Mouse (Mus musculus) v-Abl transformed pro-B cells (cell line): ENCODE data around the gene Hnrnpa2b1.
"Not testable (repeated sequence)": the region's sequence is repeated elsewhere in the genome, so short reads cannot be mapped to it uniquely, and the experiment has no call there.

Experiments
- in situ Hi-C, 2 experiments: fragments of 400-800 bp; cut with MboI; formaldehyde crosslinking; loops; one replicate each; pipeline ENCODE4 v1.15.1; 2025; ENCODE audit not compliant: unreplicated experiment in 2 of 2

Gene Hnrnpa2b1

DNA sequence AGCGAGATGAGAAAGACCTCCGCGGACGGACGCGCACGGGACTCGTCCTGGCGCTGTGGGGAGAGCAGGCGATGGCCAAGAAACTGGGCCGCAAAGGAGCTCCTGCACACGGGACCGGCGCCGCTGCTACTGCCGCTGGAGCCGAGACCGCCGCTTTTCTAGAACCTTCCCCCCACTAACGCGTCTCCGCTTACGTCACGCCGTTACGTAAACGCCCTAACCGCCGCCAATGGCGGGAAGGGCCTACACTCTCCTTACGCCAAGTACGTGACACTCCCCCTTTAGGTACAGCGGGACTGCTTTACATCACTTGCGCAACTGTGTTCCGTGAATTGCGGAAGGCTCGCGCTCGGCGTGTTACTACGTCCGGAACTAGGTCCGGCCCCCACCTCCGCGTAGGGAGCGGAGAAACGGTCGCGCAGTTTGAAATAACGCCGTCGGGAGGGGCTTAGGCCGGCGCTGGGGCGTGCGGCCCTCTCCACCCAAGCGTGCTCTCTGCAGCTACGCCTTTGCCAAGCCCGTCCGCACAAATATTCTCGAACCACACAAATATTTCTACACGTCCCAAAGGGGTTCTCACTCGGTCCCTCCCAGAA lies at the start of gene Hnrnpa2b1:
TSS of gene Hnrnpa2b1 (minus strand) at position 180 of the 596 bp plus-strand sequence.
- in situ Hi-C loops, result loop anchor here (5.0 to 25.0 kb wide), 9 partner anchors 295 to 1342 kb away; partner anchors contain the start of genes Hibadh (in 2 of the 2) and Skap2 (in 2 of the 2)

DNA sequence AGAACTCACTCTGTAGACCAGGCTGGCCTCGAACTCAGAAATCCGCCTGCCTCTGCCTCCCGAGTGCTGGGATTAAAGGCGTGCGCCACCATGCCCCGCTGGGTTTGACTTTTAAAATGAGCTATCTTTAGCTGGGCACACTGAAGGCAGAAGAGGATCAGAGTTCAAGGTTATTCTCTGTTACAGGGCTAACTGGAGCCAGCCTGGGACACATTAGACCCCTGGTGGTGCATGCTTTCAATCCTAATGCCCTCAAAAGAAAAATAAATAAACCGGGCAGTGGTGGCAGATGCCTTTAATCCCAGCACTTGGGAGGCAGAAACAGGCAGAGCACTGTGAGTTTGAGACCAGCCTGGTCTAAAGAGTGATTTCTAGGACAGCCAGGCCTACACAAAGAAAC lies 45.2 kb upstream of the Hnrnpa2b1 start:
- in situ Hi-C loops, result no loop called here

DNA sequence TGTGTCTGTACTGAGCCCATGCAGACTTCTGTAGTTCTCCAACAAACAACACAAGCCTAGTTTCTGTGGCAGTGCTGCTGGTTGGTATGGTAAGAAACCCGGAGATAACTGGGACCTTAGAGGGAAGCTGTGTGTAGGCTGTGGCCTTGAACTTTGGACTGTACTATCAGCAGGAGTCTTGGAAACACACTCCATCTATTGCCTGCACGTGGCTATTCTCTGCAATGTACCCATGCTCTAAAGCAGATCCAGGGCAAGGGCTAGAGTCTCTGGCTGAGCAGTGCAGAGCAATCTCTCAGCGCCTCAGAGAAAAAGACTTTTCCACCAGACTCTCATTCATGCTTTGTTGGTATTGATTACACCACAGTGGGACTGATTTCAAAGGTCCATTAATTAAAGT lies 44.1 kb upstream of the Hnrnpa2b1 start:
- in situ Hi-C loops, result no loop called here

DNA sequence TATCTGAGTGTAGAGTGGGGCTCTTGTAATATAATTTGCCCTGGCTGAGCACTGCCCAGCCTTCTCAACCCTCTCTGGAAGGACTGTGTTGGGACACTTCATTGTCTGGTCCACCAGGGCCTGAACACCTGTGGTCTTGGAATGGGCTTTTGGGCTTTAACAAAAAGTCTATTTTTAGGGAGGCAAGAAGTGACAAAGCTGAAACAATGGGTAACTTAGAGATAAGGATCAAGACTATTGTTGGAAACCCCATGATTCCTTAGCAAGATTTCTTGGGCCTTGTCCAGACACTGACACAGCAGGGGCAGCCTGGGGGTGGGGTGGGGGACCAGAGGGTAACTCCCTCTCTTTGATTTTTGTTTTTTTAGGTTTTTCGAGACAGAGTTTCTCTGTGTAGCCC lies 41.3 kb upstream of the Hnrnpa2b1 start:
- in situ Hi-C loops, result no loop called here

DNA sequence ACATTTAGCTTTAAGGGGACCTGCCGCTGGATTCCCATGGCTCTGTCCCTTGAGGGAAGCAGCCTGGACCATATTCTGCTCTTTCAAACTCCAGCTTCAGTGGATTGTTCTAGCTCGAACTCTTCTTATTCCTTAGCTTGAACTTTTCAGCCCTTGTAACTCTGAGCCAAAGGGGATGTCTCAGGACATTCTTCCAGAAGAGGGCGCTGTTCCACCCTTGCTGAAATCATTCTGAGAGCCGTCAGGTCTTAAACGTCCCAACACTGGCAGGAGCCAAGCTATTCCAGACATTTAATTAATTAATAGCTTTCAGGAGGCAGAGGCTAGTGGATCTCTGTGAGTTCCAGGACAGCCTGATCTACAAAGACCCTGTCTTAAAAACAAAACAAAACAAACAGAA lies 40.4 kb upstream of the Hnrnpa2b1 start:
- in situ Hi-C loops, result no loop called here

DNA sequence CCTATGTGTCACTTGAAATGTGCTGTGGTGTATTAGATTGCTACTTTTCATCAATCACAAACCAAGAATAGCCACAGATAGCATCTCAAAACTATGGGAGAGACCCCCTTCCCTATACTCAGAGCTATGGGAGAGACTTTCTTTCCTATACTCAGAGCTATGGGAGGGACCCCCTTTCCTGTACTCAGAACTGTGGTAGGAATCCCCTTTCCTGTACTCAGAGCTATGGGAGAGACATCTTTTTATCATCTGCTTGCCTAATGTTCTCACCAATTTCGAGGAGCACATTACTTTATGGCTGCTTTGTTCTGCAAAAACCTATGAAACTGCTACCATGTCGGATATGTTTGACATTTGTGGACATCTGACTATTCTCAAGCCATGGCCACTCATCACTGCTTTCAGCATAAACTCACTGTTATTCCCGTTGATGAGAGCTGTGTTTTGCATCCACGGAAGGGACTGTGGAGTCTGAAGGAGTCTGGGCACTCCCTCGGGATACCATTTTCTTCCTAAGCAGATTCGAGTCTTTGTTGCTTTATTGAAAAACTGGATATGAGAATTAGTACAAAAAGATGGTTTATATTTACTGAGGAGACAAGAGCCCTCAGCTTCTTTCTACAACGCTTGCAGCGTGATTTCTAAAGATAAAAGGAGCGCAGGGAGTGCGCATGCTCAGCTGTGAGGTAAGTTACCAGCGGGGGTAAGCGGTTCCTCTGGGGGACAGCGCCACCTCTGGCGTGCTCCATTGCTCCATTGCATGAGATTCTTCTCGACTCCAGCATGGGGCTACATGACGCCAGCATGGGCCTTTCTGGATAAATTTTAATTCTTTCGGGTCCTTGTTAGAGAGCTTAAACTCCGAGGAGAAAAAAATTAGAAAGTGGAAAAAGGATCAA lies 39.3 kb upstream of the Hnrnpa2b1 start:
- in situ Hi-C loops, result no loop called here

DNA sequence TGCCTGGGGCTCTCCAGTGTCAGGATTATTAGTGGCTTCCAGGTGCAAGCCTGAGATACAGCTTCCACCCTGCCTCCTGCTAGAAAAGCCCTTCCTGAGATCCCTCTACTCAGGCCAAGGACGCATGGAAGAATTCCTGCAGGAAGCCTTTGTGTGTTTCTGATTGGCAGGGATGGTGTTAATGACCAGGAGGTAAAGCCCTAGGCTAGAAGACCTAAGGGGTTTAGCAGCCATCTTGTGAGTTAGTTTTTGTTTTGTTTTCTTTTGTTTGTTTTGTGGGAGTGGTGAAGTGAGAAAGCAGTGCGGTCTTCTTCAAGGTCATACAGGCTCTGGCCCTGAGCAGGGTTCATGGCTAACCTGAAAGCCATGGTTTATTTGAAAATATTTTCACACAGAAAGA lies 37.9 kb upstream of the Hnrnpa2b1 start:
- in situ Hi-C loops, result no loop called here

DNA sequence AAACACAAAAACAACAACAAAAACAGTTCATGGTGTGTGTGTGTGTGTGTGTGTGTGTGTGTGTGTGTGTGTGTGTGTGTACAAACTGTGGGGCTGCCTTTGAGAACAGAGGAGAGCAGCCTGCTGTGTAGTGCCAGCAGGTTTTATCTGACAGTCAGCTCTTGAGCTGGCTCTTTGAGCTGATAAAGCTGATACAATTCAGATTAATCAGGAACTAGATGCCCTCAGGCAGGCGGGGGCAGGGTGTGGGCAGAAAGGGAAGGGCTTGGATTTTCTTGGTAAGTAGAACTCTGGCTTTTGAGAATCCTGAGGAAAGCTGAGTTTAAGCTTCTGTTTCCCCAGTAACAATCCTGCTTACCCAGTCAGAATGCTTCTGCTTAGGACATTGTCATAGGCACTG lies 36.0 kb upstream of the Hnrnpa2b1 start:
- in situ Hi-C loops, result no loop called here

DNA sequence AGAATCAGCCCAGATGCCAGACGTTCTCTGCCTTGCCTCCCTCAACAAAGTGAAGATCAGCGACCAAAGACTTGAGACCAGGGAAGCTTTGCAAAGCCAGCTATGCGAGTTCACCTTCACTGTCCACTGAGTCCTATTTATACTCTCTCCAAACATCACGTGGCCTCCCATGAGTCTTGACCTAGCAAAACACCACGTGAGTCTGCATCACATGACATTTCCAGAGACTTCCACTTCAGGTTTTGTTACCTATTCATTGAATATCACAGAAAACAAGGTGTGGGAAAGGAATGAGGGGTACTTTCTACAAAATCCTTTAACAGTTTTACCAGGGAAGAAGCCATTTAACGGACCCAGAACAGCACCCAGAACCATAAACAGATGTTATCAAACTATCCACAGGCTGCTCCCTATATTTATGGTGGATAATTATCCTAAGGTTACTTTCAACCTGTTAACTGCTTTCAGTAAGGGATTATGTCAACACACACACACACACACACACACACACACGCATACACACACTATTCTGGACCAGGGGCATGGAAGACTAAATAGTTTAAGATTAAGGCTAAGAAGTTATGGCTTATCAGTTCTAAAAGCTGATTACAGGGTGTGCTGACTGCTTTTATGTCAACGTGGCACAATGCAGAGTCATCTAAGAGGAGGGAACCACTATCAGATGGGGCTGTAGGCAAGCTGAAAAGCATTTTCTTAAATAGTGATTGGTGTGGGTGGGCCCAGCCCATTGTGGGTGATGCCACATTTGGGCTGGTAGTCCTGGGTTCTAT lies 27.8 kb upstream of the Hnrnpa2b1 start:
- in situ Hi-C loops, result no loop called here

DNA sequence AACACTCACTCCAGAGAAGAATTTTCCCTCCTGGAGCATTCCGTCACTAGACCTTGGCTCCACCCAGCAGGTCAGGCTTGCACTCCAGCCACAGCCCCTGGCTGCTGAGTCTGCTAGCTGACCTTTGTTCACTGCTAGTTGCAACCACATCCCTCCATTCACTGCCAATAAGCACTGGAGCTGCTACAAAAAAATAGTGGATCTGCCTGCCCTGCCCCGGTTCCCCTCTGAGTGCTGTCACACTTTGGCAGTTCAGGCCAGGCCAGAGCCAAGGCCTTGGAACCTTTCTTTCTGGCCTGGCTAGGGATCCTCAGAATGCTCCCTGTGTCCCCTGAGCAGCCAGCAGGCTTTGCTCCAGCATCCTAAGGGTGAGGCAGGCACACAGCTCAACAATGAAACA lies 20.1 kb upstream of the Hnrnpa2b1 start:
- in situ Hi-C loops, result no loop called here

DNA sequence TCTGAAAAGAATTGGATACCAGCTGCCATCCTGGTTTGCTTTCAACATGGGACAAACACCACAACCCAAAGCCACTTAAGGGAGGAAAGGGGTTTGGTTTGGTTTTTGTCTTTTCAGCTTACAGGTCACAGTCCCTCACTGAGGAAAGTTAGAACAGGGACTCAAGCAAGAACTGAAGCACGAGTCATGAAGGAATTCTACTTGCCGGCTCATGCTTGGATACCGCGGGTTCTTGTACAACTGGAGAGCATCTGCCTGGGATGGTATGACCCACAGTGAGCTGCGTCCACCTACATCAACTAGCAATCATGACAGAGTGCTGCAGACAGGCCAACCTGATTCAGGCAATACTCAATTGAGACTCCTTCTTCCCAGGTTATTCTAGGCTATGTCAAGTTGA lies 17.0 kb upstream of the Hnrnpa2b1 start:
- in situ Hi-C loops, result no loop called here

DNA sequence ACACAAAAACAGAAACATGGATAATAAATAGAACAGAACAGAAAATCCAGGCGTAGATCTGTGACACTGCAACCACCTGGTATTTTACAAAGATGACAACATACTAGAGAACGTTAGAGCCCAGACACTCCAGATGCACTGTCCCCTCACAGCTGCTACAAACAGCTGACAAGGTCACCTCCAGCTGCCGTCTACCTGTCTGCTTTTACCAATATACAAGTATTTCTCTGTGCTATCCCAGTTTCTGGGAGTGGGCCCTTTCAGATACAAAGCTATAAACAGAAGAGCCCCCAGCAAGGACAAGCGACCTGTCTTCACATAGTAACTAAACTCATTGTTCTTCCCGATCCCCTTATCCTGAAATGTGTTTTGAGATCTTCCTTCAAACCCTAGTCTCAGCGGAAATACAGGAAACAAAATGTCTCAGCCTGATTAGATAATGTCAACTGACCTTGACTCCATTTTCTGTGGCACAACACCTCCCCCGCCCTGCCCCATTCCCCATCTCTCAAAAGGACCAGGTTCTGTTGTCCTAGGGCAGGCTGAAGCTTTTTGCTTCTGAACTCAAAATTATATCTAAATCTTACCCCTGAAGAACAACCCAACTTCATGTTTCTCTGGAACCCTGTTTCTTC lies 16.5 kb upstream of the Hnrnpa2b1 start:
- in situ Hi-C loops, result no loop called here

DNA sequence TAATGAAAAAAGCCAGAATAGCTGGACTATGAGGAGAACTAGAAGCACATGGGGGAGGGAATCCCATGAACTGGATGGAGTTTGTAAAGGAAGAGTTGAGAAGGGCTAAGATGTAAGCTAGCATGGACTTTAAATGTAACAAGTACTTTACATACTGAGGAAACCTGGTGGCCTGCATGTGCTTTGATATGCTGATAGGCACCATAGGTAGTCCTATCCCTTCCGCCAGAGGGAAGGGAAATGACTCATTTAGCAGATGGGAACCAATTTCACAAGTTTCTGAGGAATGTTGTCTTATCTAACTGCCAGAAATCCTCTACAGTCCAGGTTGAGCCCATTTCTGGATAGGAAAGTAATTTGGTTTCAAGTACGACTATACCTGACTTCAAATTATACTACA lies 16.0 kb upstream of the Hnrnpa2b1 start:
- in situ Hi-C loops, result no loop called here

DNA sequence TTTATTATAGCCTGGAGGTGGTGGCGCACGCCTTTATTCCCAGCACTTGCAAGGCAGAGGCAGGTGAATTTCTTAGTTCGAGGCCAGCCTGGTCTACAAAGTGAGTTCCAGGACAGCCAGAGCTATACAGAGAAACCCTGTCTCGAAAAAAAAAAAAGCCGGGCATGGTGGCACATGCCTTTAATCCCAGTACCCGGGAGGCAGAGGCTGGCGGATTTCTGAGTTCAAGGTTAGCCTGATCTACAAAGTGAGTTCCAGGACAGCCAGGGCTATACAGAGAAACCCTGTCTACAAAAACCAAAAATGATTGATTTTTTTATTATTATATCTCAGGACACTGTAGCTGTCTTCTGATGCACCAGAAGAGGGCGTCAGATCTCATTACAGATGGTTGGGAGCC lies 14.9 kb upstream of the Hnrnpa2b1 start:
- in situ Hi-C loops, result not testable (repeated sequence)

DNA sequence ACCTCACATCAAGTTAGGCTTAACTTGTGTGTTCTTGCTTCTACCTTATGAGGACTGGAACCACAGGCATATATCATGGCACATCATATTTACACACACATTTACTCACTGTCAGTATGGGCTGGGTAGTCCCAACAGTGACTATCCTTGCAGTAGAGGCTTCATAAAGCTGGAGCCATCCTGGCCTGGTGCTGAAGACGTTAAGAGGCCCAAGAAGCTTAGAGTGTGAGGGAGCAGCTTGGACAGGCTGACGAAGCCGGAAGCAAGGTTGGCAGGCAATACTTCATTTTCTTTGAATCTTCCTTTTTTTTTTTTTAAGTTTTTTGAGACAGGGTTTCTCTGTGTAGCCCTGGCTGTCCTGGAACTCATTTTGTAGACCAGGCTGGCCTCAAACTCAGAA lies 14.2 kb upstream of the Hnrnpa2b1 start:
- in situ Hi-C loops, result no loop called here

DNA sequence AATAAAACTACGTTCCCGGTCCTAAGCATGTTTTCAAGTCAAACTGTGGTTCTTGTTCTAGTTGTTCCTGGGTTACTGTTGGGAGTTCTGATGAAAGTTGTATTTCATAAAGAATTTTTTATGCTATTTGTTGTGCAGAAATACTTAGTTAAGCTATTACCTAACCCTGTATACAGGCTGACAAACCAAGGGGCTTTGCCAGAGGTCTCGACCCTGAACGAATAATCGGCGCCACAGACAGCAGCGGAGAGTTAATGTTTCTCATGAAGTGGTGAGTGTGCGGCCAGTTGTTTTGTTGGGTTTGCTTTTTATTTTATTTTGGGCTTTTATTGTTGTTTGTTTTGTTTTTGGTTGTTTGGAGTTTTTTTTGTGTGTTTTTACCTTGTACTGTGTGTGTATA lies 11.9 kb upstream of the Hnrnpa2b1 start:
- in situ Hi-C loops, result no loop called here

DNA sequence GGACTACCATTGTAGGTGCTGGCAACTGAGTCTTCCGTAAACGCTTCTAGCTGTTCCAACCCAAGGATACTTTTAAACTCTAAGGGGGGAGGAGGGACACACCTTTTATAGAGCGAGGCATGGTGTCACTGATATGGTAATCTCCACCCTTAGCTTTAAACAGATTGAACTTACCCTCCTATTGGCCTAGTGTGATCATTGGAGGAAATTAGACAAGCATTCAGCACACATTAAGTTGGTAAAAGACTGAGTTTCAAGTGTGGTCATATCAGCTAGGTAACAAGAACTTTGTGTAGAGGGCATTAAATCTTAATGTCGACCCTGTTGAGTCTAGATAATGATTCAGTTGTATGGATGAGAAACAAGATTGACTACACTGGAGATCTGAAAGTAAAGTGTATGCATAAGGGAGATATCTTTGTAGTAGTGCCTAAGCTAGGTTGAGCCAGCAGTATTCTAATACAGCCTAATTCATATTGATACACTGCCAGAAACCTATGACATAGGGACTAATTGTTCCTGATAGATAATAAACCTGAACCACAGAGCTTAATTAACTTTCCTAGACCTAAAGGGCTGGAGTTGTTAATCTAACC lies 9.5 kb upstream of the Hnrnpa2b1 start:
- in situ Hi-C loops, result loop anchor here in 1 of 2 experiments (10.0 kb wide), 3 partner anchors 536 to 1166 kb away; partner anchors contain the start of genes Hibadh and Skap2

DNA sequence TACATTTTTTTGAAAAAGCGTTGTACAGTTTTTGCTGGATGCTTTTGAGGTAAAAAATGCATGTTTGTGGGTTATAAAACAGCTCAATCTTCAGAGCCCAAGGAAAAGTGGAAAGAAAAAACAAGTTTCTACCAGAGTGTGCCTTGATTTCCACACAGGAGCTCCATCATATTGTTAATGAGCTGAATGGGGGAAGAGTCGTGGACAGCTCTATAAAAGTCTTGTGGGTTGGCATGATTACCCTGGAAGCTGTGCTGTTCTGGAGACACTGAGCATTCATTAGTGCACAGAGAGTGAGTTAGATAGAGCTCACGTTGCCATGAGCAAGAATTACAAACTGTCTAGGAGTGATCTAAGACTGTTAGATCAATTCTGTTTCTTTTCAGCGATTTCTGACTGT lies 2.5 kb upstream of the Hnrnpa2b1 start:
- in situ Hi-C loops, result loop anchor here (5.0 to 25.0 kb wide), 8 partner anchors 300 to 1340 kb away; partner anchors contain the start of genes Hibadh (in 2 of the 2) and Skap2 (in 2 of the 2)

DNA sequence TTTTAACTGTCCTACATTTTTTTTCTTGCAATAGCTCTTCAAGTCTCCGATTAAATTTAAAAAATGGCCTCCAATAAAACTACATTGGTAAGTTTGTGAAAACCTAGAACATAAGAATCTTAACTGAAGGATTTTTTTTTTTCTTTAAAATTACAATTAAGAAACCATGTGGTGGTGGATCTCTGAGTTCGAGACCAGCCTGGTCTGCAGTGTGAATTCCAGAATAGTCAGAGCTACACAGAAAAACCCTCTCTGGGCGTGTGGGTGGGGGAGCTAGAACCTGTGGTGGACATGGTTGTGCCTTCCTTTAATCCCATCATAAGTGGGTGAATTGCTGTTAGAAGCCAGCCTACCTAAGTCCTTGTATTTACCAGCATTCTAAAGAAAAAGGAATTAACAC lies 2.1 kb upstream of the Hnrnpa2b1 start:
- in situ Hi-C loops, result loop anchor here (5.0 to 25.0 kb wide), 8 partner anchors 299 to 1341 kb away; partner anchors contain the start of genes Hibadh (in 2 of the 2) and Skap2 (in 2 of the 2)

DNA sequence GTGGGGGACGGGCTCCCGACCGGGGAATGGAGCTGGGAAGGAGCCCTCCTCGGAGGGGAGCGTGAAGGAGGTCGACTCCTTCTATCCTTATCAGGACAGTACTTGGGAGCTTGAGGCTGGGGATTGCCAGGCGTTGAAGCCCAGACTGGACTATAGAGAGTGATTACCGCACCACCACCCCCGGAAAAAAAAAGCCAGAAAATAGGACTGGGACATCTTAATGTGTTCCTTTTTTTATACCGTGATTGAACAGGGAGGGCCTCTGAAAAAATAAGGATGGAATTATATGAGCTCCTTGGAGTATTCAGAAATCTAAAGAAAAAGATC lies 1.4 kb upstream of the Hnrnpa2b1 start:
- in situ Hi-C loops, result loop anchor here (5.0 to 25.0 kb wide), 8 partner anchors 299 to 1341 kb away; partner anchors contain the start of genes Hibadh (in 2 of the 2) and Skap2 (in 2 of the 2)
